Mouse (Mus musculus) B cell, adult 2 months (primary cell): Measurements from ENCODE around the gene Crb3.

Source experiments
- DNase-seq, 2 experiments: peaks; one replicate each; pipeline ENCODE4 v3.0.0; 2022

Gene Crb3

DNA sequence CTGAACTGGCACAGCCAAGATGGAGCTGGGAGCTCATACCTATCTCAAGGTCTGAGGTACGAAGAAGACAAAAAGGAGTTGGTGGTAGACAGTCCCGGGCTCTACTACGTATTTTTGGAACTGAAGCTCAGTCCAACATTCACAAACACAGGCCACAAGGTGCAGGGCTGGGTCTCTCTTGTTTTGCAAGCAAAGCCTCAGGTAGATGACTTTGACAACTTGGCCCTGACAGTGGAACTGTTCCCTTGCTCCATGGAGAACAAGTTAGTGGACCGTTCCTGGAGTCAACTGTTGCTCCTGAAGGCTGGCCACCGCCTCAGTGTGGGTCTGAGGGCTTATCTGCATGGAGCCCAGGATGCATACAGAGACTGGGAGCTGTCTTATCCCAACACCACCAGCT lies 48.2 kb downstream of the Crb3 start:
- no peak for DNase-seq

DNA sequence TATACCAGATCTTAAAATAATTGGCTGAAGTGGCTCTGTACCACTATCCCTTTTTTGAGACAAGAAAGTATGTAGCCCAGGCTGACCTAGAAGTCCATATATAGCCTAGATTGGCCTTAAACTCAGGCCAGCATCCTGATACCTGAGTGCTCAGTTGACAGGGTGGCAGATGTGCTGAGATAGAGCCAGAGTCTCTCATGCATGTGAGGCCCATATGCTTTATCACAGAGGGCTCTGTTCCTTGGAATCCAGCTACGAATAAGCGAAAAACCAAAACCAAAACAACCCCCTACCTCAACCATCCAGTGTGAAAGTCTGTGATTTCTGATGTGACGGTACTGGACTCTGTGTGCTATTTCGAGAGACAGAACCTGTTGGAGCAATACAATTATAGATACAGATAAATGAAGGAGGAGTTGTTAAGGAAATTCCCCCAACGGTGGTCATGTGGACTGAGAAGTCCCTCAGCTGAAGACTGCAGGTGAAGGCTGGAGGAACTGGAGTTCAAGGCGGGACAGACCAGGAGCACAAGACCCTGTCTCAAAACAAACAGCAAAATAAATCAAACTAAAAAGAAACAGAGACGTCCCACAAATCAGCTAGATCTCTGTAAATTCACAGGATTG lies 49.2 kb downstream of the Crb3 start:
- DNase-seq: no peak

DNA sequence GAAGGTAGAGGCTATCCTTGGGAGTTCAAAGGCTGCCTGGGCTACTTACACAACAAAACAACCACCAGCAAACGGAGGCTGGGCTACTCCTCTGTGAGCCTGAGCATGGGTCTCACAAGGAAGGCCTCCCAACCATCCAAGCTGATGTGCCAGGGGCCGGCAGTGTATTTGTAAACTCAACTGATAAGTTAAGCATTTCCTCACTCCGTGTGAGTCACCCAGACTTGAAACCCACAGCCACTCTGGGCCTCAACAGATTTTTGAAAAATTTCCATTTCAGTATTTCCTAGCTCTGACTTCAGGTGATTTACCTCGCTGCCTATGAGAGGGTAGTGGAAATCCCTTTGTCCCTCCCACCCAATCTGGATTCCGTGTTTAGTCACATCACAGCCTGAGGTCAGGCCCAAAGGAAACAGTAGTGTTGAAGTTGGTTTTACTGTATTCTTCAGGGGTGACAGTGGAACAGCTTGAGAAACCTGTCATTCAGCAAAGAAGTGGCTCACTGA lies 49.8 kb downstream of the Crb3 start:
- no peak for DNase-seq

DNA sequence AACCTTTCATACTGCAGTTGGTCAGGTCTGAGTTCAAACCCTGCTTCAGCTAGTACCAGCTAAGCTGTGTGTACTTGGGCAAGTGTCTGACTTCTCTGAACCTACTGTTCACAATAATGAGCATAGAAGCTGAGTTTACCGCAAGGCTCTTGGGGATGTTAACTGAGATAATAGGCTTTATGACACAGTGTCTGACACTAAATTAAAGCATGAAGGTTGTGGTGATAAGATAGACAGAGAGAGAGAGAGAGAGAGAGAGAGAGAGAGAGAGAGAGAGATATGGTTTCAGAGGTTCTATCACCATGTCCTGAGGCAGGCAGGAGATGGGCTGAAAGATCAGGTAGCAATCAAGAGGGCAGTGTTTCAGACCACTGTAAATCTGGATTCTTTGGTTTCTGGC lies 51.1 kb downstream of the Crb3 start:
- DNase-seq: no peak

DNA sequence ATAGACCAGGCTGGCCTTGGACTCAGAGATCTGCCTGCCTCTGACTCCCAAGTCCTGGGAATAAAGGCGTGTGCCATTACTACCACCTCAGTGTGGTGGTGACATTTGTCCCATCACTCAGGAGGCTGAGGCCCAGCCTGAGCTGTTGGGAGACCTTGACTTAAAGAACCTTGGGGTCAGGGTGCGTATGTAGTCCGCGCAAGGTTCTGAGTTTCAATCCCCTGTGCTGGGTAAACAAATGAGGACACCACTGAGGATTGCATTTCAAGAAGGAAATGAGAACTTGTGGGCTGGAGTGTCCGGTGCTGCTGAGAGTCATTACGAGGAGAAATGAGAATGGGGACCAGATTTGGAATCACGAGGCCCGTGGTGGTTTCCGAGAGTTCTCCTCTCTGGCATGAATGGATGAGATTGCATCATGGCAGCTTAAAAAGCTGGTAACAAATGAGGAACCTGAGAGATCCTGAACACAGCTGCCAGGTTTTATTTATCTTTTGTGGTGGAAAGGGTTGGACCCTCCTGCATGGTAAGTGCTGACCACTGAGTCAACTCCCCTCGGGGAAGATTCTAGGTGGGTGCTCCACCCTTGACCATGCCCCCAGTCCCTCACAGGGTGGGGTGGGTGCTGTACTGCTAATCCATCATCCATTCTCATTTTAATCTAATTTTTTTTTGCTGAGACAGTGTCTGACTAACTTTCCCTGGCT lies 54.0 kb downstream of the Crb3 start:
- no peak for DNase-seq
